Mouse (Mus musculus) layer of hippocampus, postnatal 10 days (tissue): Measurements from ENCODE around the gene Jtb. TPM values are rescaled to one million over a fixed set of nuclear protein-coding genes. Genes with fewer than 3 reads are reported as not detected.

Experiments
- DNase-seq, 2 experiments: peaks; one replicate each; pipeline ENCODE4 v3.0.0; 2021; ENCODE audit warnings: low spot score in 2 of 2
- long read RNA-seq: library from polyadenylated mRNA; stranded (forward); transcript quantifications from one replicate; pipeline ENCODE4 v2.0.0, GENCODE M21; 2023
- total RNA-seq, 2 experiments: library from RNA; stranded (reverse); gene quantifications; 2 replicates each; pipeline ENCODE4 v1.2.3; 2021

Gene Jtb
- 10 to 100 TPM; 50.2 to 59.4 TPM for total RNA-seq
- long read RNA-seq, transcript Jtb-201 (5 exons, 1,101 nt): major isoform, 70 of 97 reads
- long read RNA-seq, partial matches to known transcripts: 7 of 97 reads
- long read RNA-seq, other reads (novel, unspliced or antisense): 20 of 97 reads

- peak; percentile 92 to 94 for DNase-seq
Measured at GRCm38 (mm10) chr3:90231507-90232333, at the start of gene Jtb. TSS of gene Jtb (plus strand) at chr3:90231597.

DNA sequence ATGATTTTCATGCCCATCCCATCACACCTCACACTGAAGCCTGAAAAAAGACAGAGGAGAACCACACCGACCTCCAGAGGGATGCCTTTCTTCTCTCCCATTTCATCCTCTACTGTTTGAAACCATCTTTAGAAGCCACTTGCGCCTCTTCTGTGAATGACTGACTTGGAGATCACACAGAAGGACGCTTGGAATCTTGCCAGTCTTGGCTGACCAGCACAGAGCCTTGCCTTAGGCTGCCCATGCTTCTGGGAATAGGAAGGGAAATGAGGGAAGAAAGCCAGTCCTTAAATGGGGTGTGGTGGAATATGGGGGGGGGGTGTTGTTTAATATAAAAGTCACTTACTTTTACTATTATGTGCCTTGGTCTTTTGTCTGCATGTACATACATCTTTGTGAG lies 47.8 kb upstream of the Jtb start:
- DNase-seq: no peak

DNA sequence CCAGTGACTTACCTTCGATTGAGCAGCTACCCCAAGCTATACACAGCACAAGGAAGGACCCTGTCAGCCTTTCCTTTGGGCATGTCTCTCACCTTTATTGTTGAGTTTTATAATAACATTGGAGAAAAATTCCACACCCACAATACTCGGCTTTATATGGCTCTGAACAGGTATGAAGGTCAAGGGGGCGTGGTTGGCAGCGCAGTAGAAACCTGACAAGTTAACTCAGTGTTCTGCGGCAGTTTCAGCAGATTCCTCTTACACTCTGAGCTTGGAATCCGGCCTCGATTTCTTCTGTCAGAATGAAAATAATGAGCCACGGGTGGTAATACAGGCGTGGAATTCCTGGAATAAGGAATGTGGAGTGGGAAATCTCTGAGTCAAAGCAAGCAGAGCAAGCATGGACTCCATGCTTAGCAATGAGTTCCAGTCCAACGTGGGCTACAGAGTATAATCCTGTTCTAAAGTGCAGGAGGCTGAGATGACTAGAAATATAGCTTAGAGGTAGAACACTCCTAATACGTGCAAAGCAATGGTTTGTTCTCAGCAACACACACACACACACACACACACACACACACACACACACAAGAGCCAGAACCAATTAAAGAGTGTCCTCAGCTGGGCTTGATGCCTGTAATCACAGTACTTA lies 40.4 kb upstream of the Jtb start:
- no peak for DNase-seq

DNA sequence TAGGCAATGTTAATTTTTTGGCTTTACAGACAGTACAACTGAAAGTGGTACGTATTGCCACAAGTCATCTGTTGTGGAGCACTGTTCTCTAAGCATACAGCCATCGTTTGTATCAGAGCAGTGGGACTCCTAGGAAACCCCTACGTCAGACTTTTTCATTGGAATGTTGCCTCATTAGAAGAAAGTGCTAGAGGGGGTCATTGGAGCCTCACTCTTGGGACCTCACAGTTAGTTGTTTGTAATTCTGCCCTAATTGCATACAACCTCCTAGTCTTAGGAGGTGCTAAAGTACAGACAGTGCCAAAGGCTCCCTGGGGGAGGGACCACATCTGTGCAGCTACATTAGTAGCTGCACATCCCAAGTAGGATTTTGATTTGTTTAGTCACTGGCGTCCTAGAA lies 36.6 kb upstream of the Jtb start:
- no peak for DNase-seq

GRCm38 (mm10) chr3:90195644-90196043 lies 35.8 kb upstream of the Jtb start:
- DNase-seq: no peak

- no peak for DNase-seq
Measured at GRCm38 (mm10) chr3:90197548-90197947, 33.8 kb upstream of the Jtb start.

DNA sequence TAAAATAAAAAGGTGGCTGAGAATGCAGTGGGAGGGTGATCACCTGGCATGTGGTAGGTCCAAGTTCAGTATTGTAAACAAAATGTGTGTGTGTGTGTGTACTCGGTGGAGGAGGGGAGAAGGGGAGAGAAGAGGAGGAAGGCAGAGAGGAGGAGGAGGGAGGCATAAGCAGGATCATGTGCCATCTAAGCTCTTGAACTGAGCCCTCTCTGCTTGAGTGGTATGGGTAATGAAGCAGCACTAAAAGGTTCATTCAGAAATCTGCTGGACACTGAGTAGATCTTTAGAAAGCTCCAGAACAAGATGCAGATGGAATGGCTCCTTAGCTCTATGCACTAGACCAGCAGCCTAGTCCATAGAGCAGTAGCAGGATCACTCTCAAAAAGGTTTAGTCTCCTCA lies 28.5 kb upstream of the Jtb start:
- no peak for DNase-seq

DNA sequence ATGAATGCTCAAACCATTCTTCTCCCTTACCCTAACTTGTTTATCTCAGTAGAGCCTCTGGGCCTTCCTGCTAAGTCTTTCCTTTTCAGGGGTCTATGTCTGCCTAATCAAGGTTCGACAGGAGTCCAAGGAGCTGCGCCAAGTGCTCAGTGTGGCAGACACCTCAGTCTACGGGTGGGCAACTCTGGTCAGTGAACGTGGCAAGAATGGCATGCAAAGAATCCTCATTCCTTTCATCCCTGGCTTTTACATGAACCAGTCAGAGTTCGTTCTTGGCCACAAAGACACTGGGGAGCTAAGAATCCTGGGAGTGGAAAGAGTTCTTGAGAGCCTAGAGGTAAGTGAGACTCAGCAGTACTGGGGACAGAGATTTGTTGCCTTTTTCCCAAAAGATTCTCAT lies 27.8 kb upstream of the Jtb start:
- no peak for DNase-seq

DNA sequence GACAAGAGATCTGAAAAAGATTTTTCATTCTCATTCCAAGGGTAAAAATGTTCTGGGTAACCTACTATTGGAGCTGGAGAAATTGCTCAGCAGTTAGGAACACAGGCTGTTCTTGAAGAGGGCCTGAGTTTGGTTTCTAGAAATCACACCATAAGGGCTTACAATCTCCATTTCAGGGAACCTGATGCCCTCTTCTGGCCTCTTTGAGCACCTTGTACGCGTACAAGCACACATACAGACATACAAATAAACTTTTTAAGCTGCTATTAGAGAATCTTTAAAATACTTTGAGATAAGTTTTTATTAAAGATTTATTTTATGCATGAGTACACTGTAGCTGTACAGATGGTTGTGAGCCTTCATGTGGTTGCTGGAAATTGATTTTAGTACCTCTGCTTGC lies 26.8 kb upstream of the Jtb start:
- no peak for DNase-seq

DNA sequence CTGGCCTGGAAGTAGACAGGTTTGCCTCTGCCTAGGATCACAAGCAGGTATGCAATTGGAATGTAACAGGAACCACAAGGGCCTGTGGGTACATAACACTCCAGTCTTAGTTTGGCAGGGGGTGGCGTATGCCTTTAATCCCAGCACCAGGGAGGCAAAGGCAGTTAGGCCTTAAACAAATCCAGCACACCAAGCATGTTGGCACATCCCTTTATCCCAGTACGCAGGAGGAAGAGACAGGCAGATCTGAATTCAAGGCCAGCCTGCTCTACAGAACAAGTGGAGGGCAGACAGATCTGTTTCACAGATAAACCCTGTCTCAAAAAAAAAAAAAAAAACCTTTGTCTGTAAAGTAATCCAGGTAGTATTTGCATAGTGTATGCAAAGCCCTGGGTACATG lies 22.7 kb upstream of the Jtb start:
- no peak for DNase-seq

DNA sequence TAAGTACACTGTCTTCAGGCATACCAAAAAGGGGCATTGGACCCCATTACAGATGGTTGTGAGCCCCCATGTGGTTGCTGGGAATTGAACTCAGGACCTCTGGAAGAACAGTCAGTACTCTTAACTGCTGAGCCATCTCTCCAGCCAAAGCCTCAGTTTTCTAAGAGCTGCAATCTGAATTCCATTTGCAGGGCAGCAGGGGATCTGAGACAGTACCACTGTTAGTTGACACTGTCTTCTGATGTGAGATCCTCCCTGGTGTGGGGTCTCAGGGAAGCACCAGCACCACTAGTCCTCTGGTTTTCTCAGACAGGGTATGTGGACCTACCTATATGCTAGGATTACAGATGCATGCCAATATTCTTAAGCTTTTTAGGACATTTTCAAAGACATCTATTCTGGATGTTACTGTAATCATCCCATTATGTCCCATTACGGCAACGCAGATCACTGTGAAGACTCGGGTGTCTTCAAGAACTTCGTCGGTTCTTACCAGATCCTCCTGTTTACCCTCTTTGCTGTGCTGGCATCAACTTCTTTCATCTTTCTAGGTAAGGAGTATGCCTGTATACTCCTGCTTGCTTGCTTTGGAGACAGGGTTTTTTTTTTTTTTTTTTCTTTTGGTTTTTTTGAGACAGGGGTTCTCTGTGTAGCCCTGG lies 21.4 kb upstream of the Jtb start:
- no peak for DNase-seq

- no peak for DNase-seq
Measured at GRCm38 (mm10) chr3:90211475-90212398, 19.7 kb upstream of the Jtb start.

DNA sequence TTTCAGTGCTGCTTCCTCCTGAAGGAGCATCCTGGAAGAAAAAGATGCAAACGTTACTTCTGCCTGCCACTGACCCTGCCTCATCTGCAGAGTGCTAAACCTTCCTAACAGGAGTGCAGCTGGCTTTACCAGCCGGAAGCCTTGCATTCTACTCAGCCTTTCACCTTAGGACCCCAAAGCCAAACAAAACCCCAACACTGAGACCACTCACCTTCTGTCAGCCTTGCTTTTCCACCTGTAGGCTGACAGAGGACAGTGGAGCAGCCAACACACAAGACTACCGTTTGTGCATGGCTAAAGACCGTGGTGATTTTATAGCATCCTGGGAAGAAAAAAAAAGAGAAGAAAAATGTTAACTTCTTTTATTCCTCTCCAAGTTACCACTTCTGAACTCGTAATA lies 18.7 kb upstream of the Jtb start:
- no peak for DNase-seq

DNA sequence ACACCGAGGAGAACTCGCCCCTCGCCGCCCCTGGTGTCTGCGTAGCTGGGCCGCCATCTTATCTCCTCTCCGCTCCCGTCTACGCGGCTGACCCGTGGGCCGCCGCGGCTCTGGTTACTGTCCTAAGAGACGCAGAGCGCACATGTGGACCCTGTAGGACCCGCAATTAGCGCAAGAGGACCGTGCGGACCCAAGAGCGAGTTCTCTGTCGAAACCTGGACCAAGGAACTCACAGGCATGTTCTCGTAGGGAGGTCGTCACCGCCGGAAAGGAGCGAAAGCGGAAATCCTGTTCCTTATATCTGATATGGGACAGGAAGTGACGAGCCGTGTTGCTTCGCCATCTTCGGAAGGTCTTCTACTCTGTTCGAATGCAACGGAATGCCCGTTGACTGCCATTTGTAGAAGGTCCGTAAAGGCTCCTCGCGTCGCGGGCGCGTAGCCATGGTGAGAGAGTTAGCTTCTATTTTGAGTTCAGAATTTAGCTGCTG lies 18.0 kb upstream of the Jtb start, which contains the start of the genes Rps27 and Rab13:
Gene Rps27, minus strand, starts transcription at position 275 of the 490 bp plus-strand sequence.
Gene Rab13, plus strand, starts transcription at position 319 of the 490 bp plus-strand sequence.
- peak; percentile 82 to 89 for DNase-seq

GRCm38 (mm10) chr3:90213956-90214684 lies 17.3 kb upstream of the Jtb start:
- DNase-seq: no peak

DNA sequence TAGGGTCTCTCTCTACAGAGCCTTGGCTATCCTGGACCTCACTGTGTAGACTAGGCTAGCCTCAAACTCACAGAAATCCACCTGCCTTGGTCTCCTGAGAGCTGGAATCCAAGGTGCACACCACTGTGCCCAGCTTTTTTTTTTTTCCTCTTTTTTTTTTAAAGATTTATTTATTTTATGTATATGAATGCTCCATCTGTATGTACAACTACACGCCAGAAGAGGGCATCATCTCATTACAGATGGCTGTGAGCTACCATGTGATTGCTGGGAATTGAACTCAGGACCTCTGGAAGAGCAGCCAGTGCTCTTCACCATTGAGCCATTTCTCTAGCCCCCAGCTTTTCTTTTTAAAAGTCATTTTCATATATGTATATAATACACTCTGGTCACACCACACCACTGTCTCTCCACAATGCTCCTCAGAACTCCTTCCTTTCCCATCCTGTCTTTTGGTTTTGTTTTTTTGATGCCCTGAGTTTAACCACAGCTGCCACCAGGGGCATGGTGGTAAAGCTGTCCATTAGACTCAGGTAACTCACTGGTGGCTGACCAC lies 15.5 kb upstream of the Jtb start:
- no peak for DNase-seq

- peak; percentile 47 to 66 for DNase-seq
Measured at GRCm38 (mm10) chr3:90220088-90220487, 11.3 kb upstream of the Jtb start.

DNA sequence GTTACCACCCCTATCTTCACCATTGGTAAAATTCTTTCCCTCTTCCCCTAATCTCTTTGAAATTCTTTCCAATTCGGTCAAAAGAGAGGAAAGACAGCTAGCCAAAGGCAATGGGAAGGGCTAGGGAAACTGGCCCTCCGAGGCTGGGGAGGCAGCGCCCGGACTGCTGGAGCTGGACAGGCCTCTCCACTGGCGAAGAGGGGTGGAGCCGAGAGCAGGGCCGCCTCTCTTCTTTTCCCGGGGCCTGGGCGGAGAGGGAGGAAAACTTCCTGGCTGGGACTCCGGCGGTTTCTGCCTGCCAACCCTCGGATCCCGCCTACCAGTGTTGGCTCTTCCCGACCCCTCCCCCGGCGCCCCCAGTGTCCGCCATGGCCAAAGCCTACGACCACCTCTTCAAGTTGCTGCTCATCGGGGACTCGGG lies 10.9 kb upstream of the Jtb start:
- DNase-seq: peak; percentile 57 to 67

DNA sequence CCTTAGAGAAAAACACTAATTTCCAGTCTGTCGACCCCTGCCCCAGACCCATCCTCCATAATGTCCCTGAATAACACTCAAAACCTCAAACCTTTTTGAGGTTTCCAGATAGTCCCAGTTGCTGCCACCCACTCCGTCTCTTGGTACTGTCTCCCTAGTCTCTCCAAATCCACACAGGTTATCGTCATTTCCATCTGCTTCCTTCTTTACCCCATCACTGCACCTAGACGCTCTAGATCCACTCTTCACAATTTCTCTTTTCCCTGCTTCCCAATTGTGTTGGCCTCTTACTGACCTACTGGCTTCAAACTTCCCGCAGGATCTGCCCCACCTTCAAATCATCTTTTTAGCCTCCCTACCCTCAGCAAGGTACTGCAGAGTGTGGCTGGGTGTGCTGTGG lies 10.3 kb upstream of the Jtb start:
- no peak for DNase-seq

- DNase-seq: no peak
Measured at GRCm38 (mm10) chr3:90222455-90222854, 8.9 kb upstream of the Jtb start.
